Mouse (Mus musculus): ENCODE measurements at regions not wholly inside any gene's neighbourhood (a gene's known extent, or its start where the extent isn't known, plus 50 kb on each side); places are given as distances from the start of the nearest gene placed in this dataset.

DNA sequence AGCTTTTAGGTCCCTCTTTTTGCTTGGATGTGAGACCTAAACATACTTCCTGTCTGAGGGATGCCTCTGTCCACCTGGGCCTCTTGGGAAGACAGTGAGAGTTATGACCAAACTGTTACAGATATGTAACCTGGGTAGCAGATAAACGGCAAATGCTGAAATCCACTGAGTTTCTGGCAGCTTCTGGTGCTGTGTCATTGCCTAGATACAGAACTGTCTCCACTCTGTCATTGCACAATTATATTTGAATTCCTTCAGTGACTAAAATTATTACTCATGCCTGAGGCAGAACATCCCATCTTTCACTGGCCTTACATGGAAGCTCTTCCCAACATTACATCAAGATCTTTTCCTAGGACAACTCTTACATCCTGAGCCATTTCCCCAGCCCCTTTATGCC is 277.4 kb upstream of the Rora start:
- no peak for ATAC-seq
- H3K9ac ChIP-seq (replicated peaks): no peak overlapping the region
- no peaks in the 10 kb centered on the region for H3K36me3 ChIP-seq
- H3K4me3 ChIP-seq (replicated peaks): no peak overlapping the region
- H3K27me3 ChIP-seq: no peaks in the 10 kb centered on the region
- no peak overlapping the region for H3K4me2 ChIP-seq (replicated peaks)
- H3K27ac ChIP-seq: no peak overlapping the region
- H3K9me3 ChIP-seq: no peaks in the 10 kb centered on the region
- WGBS: 91% methylated on average over 1 of the region's 1 CpGs
- no peaks in the 10 kb centered on the region for H3K4me1 ChIP-seq (replicated peaks)

DNA sequence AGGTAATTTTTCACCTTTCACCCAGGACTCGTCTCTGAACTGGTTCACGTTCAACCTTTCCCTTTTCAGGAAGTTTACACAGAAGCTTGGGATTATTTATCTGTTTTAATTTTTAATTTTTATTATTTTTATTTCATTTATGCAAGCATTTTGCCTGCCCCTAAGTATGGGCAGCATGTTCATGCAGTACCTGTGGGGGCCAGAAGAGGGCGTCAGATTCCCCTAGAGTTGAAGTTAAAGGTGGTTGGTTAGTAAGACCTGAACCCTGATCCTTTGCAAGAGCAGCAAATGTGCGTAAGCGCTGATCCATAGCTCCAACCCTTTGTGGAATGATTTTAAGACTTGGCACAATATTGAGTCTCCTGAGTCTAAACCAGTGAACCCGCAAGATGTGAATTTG is 271.7 kb upstream of the Rora start:
- no peak overlapping the region for H3K27ac ChIP-seq
- no peak overlapping the region for H3K4me2 ChIP-seq (replicated peaks)
- H3K27me3 ChIP-seq: no peaks in the 10 kb centered on the region
- no peak overlapping the region for H3K4me3 ChIP-seq (replicated peaks)
- H3K9ac ChIP-seq (replicated peaks): no peak overlapping the region
- H3K9me3 ChIP-seq: no peaks in the 10 kb centered on the region
- ATAC-seq: no peak
- peaks cover 5% of the 10 kb centered on the region for H3K4me1 ChIP-seq (replicated peaks)
- H3K36me3 ChIP-seq: no peaks in the 10 kb centered on the region
- WGBS: 86% methylated on average over 6 of the region's 6 CpGs

DNA sequence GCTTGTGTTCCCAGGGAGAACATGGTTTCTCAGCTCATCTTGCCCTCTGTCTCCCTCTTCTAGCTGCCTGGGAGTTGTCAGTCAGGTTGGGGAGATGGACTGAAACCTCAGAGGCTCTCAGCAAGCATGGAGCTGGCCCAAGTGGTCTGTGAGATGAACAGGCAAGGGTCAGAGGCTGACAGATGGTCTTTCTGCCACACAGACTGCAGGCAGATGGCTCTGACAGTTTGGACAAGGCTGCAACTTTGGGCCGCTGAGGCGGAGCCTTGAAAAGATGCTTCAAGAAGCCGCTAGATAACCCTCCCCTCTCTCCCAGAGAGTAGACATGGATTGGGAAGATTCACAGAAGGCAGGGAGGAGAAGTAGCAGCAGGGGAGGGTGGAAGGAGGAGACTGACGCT is 252.7 kb upstream of the Rora start:
- no peaks in the 10 kb centered on the region for H3K9me3 ChIP-seq
- no peak for ATAC-seq
- H3K4me2 ChIP-seq (replicated peaks): no peak overlapping the region
- no peaks in the 10 kb centered on the region for H3K36me3 ChIP-seq
- WGBS: 65% methylated on average over 4 of the region's 4 CpGs
- H3K4me1 ChIP-seq (replicated peaks): peaks cover 5% of the 10 kb centered on the region
- no peak overlapping the region for H3K4me3 ChIP-seq (replicated peaks)
- H3K27me3 ChIP-seq: no peaks in the 10 kb centered on the region
- no peak overlapping the region for H3K9ac ChIP-seq (replicated peaks)
- H3K27ac ChIP-seq: no peak overlapping the region

DNA sequence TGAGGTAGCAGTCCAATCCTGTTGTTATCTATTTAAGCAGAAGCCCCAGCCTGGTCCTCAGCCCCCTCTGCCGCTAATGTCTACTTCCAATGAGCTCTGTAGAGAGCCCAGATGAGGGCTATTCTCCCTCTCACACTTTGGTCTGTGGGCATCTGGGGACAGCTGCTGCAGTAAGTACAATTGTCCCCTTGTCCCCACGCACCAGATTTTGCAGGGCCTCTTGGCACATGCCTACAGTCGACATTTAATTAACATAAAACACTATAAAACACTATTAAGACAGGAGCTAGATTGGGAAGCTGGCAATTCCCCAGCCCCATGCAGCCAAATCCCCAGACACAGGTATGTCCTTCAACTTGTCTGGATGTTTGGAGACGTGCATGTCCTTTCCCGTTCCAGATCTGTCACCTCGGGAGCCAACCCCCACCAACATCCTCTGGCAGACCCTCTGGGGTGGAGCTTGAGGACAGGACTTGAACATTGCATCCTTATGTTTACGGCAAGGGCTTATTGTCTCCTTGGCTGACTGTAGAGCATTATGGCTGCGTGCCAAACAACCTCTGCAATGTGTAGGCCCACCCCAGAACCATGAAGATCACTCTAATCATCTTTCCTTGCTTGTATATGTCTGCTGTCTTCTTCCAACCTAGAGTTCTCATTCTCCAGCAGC is 251.3 kb upstream of the Rora start:
- no peaks in the 10 kb centered on the region for H3K27me3 ChIP-seq
- 81% methylated on average over 8 of the region's 8 CpGs for WGBS
- H3K4me1 ChIP-seq (replicated peaks): peaks cover 5% of the 10 kb centered on the region
- no peak overlapping the region for H3K27ac ChIP-seq
- no peaks in the 10 kb centered on the region for H3K9me3 ChIP-seq
- no peak overlapping the region for H3K4me3 ChIP-seq (replicated peaks)
- no peak for ATAC-seq
- H3K4me2 ChIP-seq (replicated peaks): no peak overlapping the region
- no peak overlapping the region for H3K9ac ChIP-seq (replicated peaks)
- H3K36me3 ChIP-seq: no peaks in the 10 kb centered on the region

DNA sequence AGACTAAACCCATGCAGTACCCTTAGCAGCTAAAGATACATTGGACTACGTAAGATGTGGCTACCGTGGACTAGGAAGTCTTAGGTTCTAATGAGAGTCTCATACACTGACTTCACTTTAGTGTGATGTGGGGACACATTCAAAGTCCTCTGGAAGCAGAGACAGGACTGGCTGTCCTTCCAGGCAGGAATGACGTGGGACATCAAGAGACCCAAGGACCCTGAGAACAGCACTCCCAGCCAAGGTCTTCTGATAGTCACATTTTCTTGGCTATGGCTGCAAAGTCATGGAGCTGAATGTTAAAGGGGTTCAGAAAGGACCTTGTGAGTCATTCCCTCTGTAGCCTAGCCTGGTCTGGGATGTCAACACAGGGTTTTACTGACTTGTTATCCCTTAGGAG is 250.6 kb upstream of the Rora start:
- Histone ChIP-seq H3K9me3 (no peaks in the 10 kb centered on the region), H3K27me3 (no peaks in the 10 kb centered on the region), H3K4me2 (replicated peaks) (no peak overlapping the region), H3K4me1 (replicated peaks) (peaks cover 5% of the 10 kb centered on the region), H3K27ac (no peak overlapping the region), H3K36me3 (no peaks in the 10 kb centered on the region), H3K9ac (replicated peaks) (no peak overlapping the region), H3K4me3 (replicated peaks) (no peak overlapping the region)
- WGBS: 96% methylated on average over 3 of the region's 3 CpGs
- no peak for ATAC-seq

DNA sequence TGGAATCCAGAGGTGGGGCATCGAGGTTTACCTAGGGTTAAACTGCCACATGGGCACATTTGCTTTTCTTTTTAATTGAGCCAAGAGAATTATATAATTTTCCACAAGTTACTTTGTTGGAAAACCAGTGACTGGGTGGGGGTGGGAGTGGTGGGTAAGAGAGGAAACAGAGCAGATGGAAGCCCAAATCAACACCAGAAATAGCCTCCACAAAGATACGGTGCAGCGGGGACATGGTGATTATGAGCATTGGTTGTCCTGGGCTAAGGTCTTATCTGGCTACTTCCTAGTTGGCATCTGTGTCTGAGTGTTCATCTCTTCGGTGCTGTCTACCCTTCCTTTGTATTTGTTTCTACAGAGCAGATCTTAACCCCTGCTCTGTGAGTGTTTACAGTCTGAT is 250.1 kb upstream of the Rora start:
- no peak for ATAC-seq
- WGBS: 89% methylated on average over 4 of the region's 4 CpGs
- H3K9me3 ChIP-seq: no peaks in the 10 kb centered on the region
- H3K36me3 ChIP-seq: no peaks in the 10 kb centered on the region
- no peaks in the 10 kb centered on the region for H3K27me3 ChIP-seq
- no peak overlapping the region for H3K4me2 ChIP-seq (replicated peaks)
- H3K4me3 ChIP-seq (replicated peaks): no peak overlapping the region
- H3K27ac ChIP-seq: no peak overlapping the region
- no peak overlapping the region for H3K9ac ChIP-seq (replicated peaks)
- peaks cover 5% of the 10 kb centered on the region for H3K4me1 ChIP-seq (replicated peaks)

DNA sequence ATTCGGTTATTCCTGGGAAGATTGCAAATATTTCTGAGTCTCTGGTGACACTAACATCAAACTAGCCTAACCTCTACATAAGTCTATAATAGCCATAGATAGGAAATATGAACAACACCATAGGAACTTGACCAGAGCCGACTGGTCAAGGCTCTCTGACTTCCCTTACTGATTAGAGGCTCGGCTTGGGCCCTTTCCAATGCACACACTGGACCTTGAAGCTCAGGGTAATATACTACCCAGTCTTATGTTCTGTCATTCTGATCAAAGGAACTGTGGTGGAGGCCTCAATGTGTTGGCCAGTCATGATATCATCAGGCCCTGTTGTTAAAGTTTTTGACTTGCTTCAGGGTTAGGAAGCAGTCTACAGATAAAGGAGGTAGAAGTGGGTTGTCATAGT is 243.8 kb upstream of the Rora start:
- no peaks in the 10 kb centered on the region for H3K27me3 ChIP-seq
- H3K36me3 ChIP-seq: no peaks in the 10 kb centered on the region
- no peaks in the 10 kb centered on the region for H3K4me1 ChIP-seq (replicated peaks)
- H3K27ac ChIP-seq: no peak overlapping the region
- H3K4me2 ChIP-seq (replicated peaks): no peak overlapping the region
- ATAC-seq: no peak
- H3K9ac ChIP-seq (replicated peaks): no peak overlapping the region
- 84% methylated on average over 3 of the region's 3 CpGs for WGBS
- no peak overlapping the region for H3K4me3 ChIP-seq (replicated peaks)
- H3K9me3 ChIP-seq: no peaks in the 10 kb centered on the region

DNA sequence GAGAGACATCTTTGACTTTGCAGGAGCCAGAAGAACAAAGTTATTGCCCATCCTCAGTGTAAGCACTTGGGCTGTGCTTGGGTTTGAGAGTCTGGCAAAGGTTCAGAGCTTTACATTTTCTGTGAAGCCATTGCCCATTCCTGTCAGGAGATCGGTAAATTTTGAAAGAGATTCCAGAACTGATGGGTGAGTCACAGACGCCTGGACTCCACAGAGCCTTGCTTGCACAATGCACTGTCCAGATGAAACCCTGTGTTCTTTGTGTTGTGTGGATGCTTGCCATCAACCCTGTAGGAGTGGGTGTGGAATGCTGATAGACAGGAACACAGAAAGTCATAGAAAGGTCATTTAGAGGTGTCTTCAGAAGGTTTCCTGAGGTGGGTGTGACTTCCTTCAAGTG is 227.3 kb upstream of the Rora start:
- no peaks in the 10 kb centered on the region for H3K4me1 ChIP-seq (replicated peaks)
- no peak overlapping the region for H3K4me3 ChIP-seq (replicated peaks)
- H3K4me2 ChIP-seq (replicated peaks): no peak overlapping the region
- no peak overlapping the region for H3K9ac ChIP-seq (replicated peaks)
- no peaks in the 10 kb centered on the region for H3K9me3 ChIP-seq
- no peak overlapping the region for H3K27ac ChIP-seq
- H3K27me3 ChIP-seq: no peaks in the 10 kb centered on the region
- ATAC-seq: no peak
- WGBS: 84% methylated on average over 2 of the region's 2 CpGs
- no peaks in the 10 kb centered on the region for H3K36me3 ChIP-seq

DNA sequence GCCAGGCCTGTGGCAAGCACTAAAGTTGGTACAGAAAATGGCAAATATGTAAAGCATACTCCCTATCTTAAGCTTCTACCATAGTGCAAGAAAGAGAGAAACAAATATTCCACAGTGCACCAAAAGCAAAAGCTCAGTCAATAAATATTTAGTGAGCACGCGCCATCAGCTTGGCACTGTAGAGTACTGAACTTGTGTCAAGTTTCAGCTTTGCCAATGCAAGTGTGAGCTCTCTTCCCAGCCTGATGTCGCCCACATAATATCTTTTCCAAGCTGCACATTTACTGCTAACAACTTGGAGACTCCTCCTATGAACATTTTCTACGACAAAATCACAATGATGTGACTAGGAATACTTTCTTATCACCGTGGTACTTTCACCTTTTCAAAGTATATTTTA is 190.8 kb upstream of the Rora start:
- no peak overlapping the region for H3K4me3 ChIP-seq (replicated peaks)
- no peak overlapping the region for H3K9ac ChIP-seq (replicated peaks)
- H3K9me3 ChIP-seq: no peaks in the 10 kb centered on the region
- no peak overlapping the region for H3K4me2 ChIP-seq (replicated peaks)
- H3K27me3 ChIP-seq: no peaks in the 10 kb centered on the region
- no peak for ATAC-seq
- no peaks in the 10 kb centered on the region for H3K4me1 ChIP-seq (replicated peaks)
- no peak overlapping the region for H3K27ac ChIP-seq
- 93% methylated on average over 5 of the region's 5 CpGs for WGBS
- H3K36me3 ChIP-seq: no peaks in the 10 kb centered on the region

DNA sequence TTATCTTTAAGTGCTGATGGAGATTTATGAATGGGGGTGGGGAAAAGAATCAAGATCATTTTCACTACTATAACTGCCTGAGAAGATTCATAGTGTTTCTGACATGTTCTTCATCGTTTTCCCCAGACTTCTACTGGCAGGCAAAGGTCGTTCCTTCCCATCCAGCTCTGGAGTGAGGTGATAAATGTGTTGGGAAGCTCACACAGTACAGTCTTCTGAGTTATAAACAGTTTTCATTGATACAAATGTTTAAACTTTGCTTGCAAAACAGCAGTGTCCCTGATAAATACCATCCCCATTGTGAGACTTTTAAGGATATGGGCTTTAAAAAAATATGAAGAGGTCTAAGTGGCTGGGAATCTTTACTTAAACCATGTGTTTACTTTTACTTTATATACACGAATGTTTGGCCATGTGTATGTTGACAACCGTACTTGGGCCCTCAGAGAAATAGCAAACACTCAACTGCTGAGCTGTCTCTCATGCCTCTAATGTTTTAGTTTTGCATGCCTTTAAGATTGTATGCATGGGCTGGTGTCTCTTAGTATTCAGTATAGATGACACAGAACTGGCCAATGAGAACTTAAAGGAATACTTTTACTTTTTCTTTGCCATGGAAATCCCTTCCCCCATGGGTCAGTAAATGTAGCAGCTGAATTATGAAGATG is 189.8 kb upstream of the Rora start:
- no peak overlapping the region for H3K9ac ChIP-seq (replicated peaks)
- H3K4me2 ChIP-seq (replicated peaks): no peak overlapping the region
- H3K4me3 ChIP-seq (replicated peaks): no peak overlapping the region
- no peaks in the 10 kb centered on the region for H3K36me3 ChIP-seq
- no peak overlapping the region for H3K27ac ChIP-seq
- H3K27me3 ChIP-seq: no peaks in the 10 kb centered on the region
- no peak for ATAC-seq
- no peaks in the 10 kb centered on the region for H3K4me1 ChIP-seq (replicated peaks)
- H3K9me3 ChIP-seq: no peaks in the 10 kb centered on the region
- WGBS: 91% methylated on average over 4 of the region's 4 CpGs

DNA sequence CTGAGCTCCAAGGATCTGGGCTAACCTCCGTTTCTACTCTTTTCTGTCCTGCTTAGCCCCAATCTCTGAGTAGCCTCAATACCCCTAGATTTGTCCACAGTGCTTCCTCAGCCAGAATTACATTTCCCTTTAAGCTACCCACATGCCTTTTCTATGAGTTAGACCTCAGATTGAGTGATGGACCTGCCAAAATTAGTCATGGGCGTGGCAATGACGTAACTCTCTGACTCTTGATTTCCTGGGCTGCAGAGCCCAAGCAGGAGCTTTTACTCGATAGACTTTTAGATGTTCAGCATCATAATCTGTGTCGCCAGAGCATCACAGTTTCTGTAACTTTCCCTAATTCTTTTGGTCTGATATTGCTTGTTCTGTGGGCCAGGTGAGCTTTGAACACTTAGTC is 186.9 kb upstream of the Rora start:
- WGBS: 87% methylated on average over 5 of the region's 5 CpGs
- no peak for ATAC-seq

DNA sequence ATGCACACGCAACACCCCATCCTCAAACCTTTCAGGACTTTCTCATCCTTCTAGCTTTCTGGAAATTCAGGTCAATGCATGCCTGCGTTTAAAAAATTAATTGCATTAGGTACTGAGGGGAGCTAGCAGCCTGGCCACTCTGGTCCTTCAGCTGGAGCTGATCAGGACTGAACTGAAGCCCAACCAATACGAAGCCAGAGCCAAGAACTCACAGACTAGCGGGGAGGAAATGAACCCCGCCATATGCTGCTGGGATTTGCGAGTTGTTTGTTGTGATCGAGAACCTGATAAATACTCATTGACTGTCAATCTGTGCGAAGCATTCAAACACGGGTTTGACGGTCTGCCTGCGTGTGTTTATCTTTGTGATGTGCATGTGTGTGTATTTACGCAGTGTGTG is 177.2 kb upstream of the Rora start:
- Histone ChIP-seq H3K4me2 (replicated peaks) (no peak overlapping the region), H3K36me3 (no peaks in the 10 kb centered on the region), H3K27me3 (no peaks in the 10 kb centered on the region), H3K4me3 (replicated peaks) (no peak overlapping the region), H3K9me3 (no peaks in the 10 kb centered on the region), H3K4me1 (replicated peaks) (no peaks in the 10 kb centered on the region), H3K9ac (replicated peaks) (no peak overlapping the region), H3K27ac (no peak overlapping the region)
- 97% methylated on average over 12 of the region's 12 CpGs for WGBS
- ATAC-seq: no peak

More for the DNA sequence above, 186.9 kb upstream of the Rora start:
- Histone ChIP-seq H3K36me3 (no peaks in the 10 kb centered on the region), H3K9ac (replicated peaks) (no peak overlapping the region), H3K27ac (no peak overlapping the region), H3K27me3 (no peaks in the 10 kb centered on the region), H3K9me3 (no peaks in the 10 kb centered on the region), H3K4me1 (replicated peaks) (no peaks in the 10 kb centered on the region), H3K4me3 (replicated peaks) (no peak overlapping the region), H3K4me2 (replicated peaks) (no peak overlapping the region)

DNA sequence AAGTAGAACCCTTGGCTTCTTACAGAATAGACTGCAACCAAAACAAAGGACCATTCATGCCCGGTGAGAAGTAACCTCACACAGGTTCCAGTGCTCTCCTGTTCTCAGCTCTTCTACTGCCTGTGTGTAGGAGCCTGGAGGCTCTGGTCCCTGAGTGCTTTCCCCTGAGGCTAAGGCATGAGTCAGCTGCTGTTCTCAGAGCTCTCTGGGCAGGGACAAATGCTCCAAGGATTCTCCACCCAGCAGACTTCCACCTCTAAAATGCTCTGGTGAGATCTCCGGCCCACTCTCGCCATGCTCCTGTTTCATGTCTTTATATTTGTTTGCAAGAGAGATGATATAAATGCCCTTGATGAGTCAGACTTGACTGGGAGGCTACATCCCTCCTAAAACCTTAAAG is 176.1 kb upstream of the Rora start:
- no peak overlapping the region for H3K9ac ChIP-seq (replicated peaks)
- 59% methylated on average over 3 of the region's 3 CpGs for WGBS

More for the DNA sequence above, 176.1 kb upstream of the Rora start:
- Histone ChIP-seq H3K36me3 (no peaks in the 10 kb centered on the region), H3K27ac (no peak overlapping the region), H3K4me3 (replicated peaks) (no peak overlapping the region), H3K9me3 (no peaks in the 10 kb centered on the region), H3K4me2 (replicated peaks) (no peak overlapping the region), H3K4me1 (replicated peaks) (no peaks in the 10 kb centered on the region), H3K27me3 (no peaks in the 10 kb centered on the region)
- no peak for ATAC-seq
